Mouse (Mus musculus) forebrain, embryonic 11.5 days (tissue): ENCODE measurements around the gene Tut1. TPM values are rescaled to one million over a fixed set of nuclear protein-coding genes. Genes with fewer than 3 reads are reported as not detected.

Experiments
- ATAC-seq: fragments of 200-750 bp; cut with Nextera tagmentation; replicated peaks from 2 replicates; pipeline ENCODE4 v1.8.0; 2017; ENCODE audit warnings: moderate TSS enrichment; ENCODE audit not compliant: low FRiP score
- DNase-seq: peaks from one replicate; pipeline ENCODE4 v3.0.0-alpha.2; 2017; ENCODE audit warnings: low spot score
- H3K27ac ChIP-seq: fragments of 300-500 bp; sonication (generic); 2 replicates; pipeline ENCODE4 v1.5.1; 2014; ENCODE audit warnings: low read depth, low read length
- H3K27me3 ChIP-seq: fragments of 300-500 bp; sonication (generic); 2 replicates; pipeline ENCODE4 v1.6.1; 2014; ENCODE audit warnings: mild to moderate bottlenecking, low read length, mixed read lengths; ENCODE audit not compliant: control insufficient read depth, insufficient read depth
- H3K36me3 ChIP-seq: fragments of 300-500 bp; sonication (generic); 2 replicates; pipeline ENCODE4 v1.6.1; 2014; ENCODE audit warnings: mild to moderate bottlenecking, low read length, moderate library complexity, mixed read lengths; ENCODE audit not compliant: control insufficient read depth, insufficient read depth
- H3K4me1 ChIP-seq: fragments of 300-500 bp; sonication (generic); replicated peaks from 2 replicates; pipeline ENCODE4 v1.6.1; 2014; ENCODE audit warnings: low read length, mixed read lengths; ENCODE audit not compliant: control insufficient read depth, insufficient read depth
- H3K4me2 ChIP-seq: fragments of 300-500 bp; sonication (generic); 2 replicates; pipeline ENCODE4 v1.6.1; 2014; ENCODE audit warnings: low read depth, mild to moderate bottlenecking, low read length, moderate library complexity, mixed read lengths; ENCODE audit not compliant: severe bottlenecking
- H3K4me3 ChIP-seq: fragments of 300-500 bp; sonication (generic); 2 replicates; pipeline ENCODE4 v1.5.1; 2014; ENCODE audit warnings: low read depth, low read length
- H3K9ac ChIP-seq: fragments of 300-500 bp; sonication (generic); 2 replicates; pipeline ENCODE4 v1.6.1; 2014; ENCODE audit warnings: low read length
- H3K9me3 ChIP-seq: fragments of 300-500 bp; sonication (generic); 2 replicates; pipeline ENCODE4 v1.6.1; 2016; ENCODE audit warnings: low read length, mixed read lengths; ENCODE audit not compliant: control insufficient read depth
- WGBS: fragments of 180-500 bp; shearing (Covaris S2); extraction: QIAGEN DNeasy Blood & Tissue Kit; methylation state at CpG from one replicate; pipeline ENCODE4 v1.1.7; 2014; 5-methylcytosine and 5-hydroxymethylcytosine counted together
- polyA plus RNA-seq: library from polyadenylated mRNA; unstranded; fragments of >200 nt; fragmentation: Nextera tagmentation; extraction: Ambion mirVana; gene quantifications from 2 replicates; pipeline ENCODE4 v1.2.1, GENCODE M21; 2014

The Tut1 gene
- polyA plus RNA-seq, 1 experiment from 2014 or later, result 34.4 TPM

GRCm38 (mm10) chr19:8940526-8941133, 13.0 kb upstream of the Tut1 start:
- Histone ChIP-seq H3K9ac (peak overlapping the region; percentile 99; the same call in 1 of the 2 replicates), H3K4me2 (peak overlapping the region; percentile 65), H3K4me1 (peaks cover 15% of the 10 kb centered on the region; the same call in 1 of the 2 replicates), H3K4me3 (peak overlapping the region; percentile 97), H3K27me3 (no peaks in the 10 kb centered on the region), H3K36me3 (peaks cover under 1% of the 10 kb centered on the region; the same call in 1 of the 2 replicates), H3K27ac (peak overlapping the region; percentile 94), H3K9me3 (no peaks in the 10 kb centered on the region)
- WGBS, result 83% methylated on average over 15 of the region's 15 CpGs
- DNase-seq, result peak; percentile 51
- no peak for ATAC-seq

GRCm38 (mm10) chr19:8941136-8941514, 12.5 kb upstream of the Tut1 start:
- Histone ChIP-seq H3K4me2 (peak overlapping the region; percentile 65), H3K4me3 (peak overlapping the region; percentile 97), H3K27me3 (no peaks in the 10 kb centered on the region), H3K9ac (peak overlapping the region; percentile 99), H3K36me3 (peaks cover 6% of the 10 kb centered on the region), H3K27ac (peak overlapping the region; percentile 94), H3K9me3 (no peaks in the 10 kb centered on the region), H3K4me1 (peaks cover 15% of the 10 kb centered on the region; the same call in 1 of the 2 replicates)
- ATAC-seq (peak; percentile 47), DNase-seq (no peak)
- WGBS, result 41% methylated on average over 10 of the region's 10 CpGs

GRCm38 (mm10) chr19:8941515-8942217, 12.0 kb upstream of the Tut1 start, which contains the start of gene Mta2:
TSS of gene Mta2 (plus strand) at chr19:8941875.
- peak within 1 kb of the TSS; percentile 65 for H3K4me2 ChIP-seq
- peak within 1 kb of the TSS; percentile 99 for H3K9ac ChIP-seq
- H3K27me3 ChIP-seq, result no peaks in the 10 kb centered on the region
- ATAC-seq, result peak; percentile 97
- peaks cover 15% of the 10 kb centered on the region; the same call in 1 of the 2 replicates for H3K4me1 ChIP-seq
- peak; percentile 99 for DNase-seq
- peak within 1 kb of the TSS; percentile 94 for H3K27ac ChIP-seq
- H3K36me3 ChIP-seq, result peaks cover 9% of the 10 kb centered on the region
- WGBS, result under 1% methylated on average over 64 of the region's 64 CpGs
- H3K4me3 ChIP-seq, result peak within 1 kb of the TSS; percentile 97
- H3K9me3 ChIP-seq, result no peaks in the 10 kb centered on the region

GRCm38 (mm10) chr19:8942276-8942964, 11.2 kb upstream of the Tut1 start:
- Histone ChIP-seq H3K4me3 (peak overlapping the region; percentile 97), H3K27ac (peak overlapping the region; percentile 94), H3K4me1 (peaks cover 15% of the 10 kb centered on the region; the same call in 1 of the 2 replicates), H3K27me3 (no peaks in the 10 kb centered on the region), H3K4me2 (peak overlapping the region; percentile 65), H3K9me3 (no peaks in the 10 kb centered on the region), H3K36me3 (peaks cover 15% of the 10 kb centered on the region), H3K9ac (peak overlapping the region; percentile 99)
- DNase-seq (no peak), ATAC-seq (peak; percentile 55)
- under 1% methylated on average over 46 of the region's 46 CpGs for WGBS

DNA sequence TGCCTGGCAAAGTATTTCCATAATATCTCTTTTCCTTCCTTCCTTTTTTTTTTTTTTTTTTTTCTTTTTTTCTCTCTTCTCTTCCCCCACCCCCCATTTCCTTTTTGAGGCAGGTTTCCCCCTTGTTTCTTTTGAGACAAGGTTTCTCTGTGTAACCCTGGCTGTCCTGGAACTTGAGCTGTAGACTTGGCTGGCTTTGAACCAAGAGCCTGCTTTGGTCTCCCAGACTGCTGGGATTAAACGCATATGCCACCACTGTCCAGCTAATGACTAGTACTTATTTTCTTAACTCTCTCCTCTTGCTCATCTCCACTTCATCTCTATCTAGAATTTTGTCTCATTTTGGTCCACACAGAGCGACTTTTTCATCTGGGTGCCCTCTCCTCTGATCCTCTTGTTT, 10.6 kb upstream of the Tut1 start:
- Histone ChIP-seq H3K4me3 (peak overlapping the region; percentile 97), H3K36me3 (peaks cover 21% of the 10 kb centered on the region), H3K27me3 (no peaks in the 10 kb centered on the region), H3K4me1 (peaks cover 15% of the 10 kb centered on the region; the same call in 1 of the 2 replicates), H3K9ac (peak overlapping the region; percentile 99), H3K9me3 (no peaks in the 10 kb centered on the region), H3K4me2 (peak overlapping the region; percentile 65), H3K27ac (no peak overlapping the region)
- ATAC-seq (no peak), DNase-seq (no peak)
- WGBS, result 78% methylated on average over 2 of the region's 2 CpGs

DNA sequence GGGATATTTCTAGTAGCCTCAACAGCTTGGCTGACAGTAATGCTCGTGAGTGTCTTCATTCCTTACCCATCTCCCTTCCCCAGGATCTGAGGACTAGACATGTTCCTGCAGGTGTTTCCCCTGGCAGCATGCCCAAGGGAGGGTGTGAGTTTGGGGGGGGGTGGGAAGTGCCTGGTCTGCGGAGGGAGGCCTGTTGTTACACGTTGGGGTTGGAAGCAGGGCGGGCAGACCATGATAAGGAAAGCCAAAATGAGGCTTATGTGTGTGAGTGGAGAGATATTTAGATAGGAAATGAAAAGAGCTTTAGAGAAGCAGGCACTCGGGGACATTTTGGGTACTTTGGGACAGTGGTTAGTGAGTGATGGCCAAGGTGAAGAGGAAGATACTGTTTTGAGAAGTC, 9.6 kb upstream of the Tut1 start:
- peak overlapping the region; percentile 5; the same call in 1 of the 2 replicates for H3K4me3 ChIP-seq
- H3K4me1 ChIP-seq, result peaks cover 15% of the 10 kb centered on the region; the same call in 1 of the 2 replicates
- DNase-seq (peak; percentile 47), ATAC-seq (no peak)
- 81% methylated on average over 5 of the region's 5 CpGs for WGBS
- peaks cover 29% of the 10 kb centered on the region for H3K36me3 ChIP-seq
- no peaks in the 10 kb centered on the region for H3K9me3 ChIP-seq
- no peak overlapping the region for H3K9ac ChIP-seq
- no peak overlapping the region for H3K27ac ChIP-seq
- H3K27me3 ChIP-seq, result no peaks in the 10 kb centered on the region
- H3K4me2 ChIP-seq, result peak overlapping the region; percentile 32; the same call in 1 of the 2 replicates

DNA sequence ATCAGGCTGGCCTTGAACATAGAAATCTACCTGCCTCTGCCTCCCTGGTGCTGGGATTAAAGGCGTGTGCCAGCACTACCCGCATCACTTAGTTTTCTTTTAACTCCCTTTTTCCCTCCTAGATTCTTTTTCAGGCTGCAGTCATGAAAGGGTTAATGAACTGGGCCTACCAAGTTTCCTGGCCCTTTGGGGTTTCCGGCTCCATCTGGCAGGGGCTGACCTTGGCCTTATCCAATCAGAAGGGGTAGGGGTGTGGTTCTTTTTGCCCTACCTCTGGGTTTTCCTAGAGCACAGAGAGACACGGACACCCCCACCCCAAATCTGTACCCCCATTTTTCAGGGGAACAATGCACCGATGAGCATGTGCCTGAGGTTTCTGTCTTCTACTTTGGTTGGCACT, 8.9 kb upstream of the Tut1 start:
- no peak for ATAC-seq

DNA sequence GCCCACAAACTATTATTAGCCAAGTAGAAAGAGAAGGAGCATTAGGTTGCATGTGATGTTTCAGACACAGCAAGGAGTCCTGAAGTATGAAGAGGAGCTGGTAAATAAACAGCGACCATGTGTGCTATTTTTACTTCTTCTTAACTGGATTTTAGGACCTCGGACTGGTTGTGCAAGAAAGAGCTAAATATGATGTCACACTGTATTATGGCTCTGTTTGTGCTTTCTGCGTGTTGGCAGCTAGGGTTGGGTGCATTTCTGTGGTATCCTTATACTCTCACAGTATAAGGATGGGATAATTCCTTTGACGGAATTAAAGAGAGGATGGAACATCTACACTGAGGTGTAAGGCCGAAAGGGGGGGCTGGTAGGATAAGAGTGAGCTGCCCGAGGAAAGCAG, 8.4 kb upstream of the Tut1 start:
- Histone ChIP-seq H3K9ac (no peak overlapping the region), H3K36me3 (peaks cover 33% of the 10 kb centered on the region), H3K4me1 (peaks cover 15% of the 10 kb centered on the region; the same call in 1 of the 2 replicates), H3K4me2 (no peak overlapping the region), H3K4me3 (no peak overlapping the region), H3K27ac (no peak overlapping the region), H3K27me3 (no peaks in the 10 kb centered on the region), H3K9me3 (no peaks in the 10 kb centered on the region)
- 87% methylated on average over 6 of the region's 6 CpGs for WGBS
- no peak for ATAC-seq
- no peak for DNase-seq

More for the DNA sequence above, 8.9 kb upstream of the Tut1 start:
- peak; percentile 79 for DNase-seq
- Histone ChIP-seq H3K36me3 (peaks cover 33% of the 10 kb centered on the region), H3K4me1 (peaks cover 15% of the 10 kb centered on the region; the same call in 1 of the 2 replicates), H3K9ac (no peak overlapping the region), H3K9me3 (no peaks in the 10 kb centered on the region), H3K4me2 (no peak overlapping the region), H3K27me3 (no peaks in the 10 kb centered on the region), H3K27ac (no peak overlapping the region), H3K4me3 (no peak overlapping the region)
- WGBS, result 49% methylated on average over 5 of the region's 5 CpGs
